Mouse (Mus musculus): Measurements from ENCODE around the gene Pck1. TPM values are rescaled to one million over a fixed set of nuclear protein-coding genes. Genes with fewer than 3 reads are reported as not detected.

Gene Pck1
- polyA plus RNA-seq, 1 experiment from 2014 or later: 703 TPM

DNA sequence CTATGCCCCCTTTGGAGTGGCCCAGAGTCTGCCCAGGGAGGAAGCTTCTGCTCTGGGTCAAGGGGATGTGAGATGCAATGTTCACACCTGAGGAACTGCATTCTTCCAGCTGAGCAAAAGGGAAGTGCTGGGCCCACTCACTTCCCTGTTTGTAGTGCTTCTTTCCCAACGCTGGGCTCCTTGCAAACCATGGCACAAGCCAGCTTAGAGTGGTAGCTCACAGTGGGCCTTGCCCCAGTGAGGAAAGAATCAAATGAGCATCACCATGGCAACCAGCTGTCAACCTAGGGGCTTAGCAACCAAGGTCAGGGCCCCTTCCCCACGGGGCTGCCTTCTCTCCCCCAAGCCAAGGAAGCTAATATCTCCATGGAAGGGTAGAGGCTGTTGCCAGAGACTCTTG, 20.2 kb downstream of the Pck1 start:
- Histone ChIP-seq H3K4me2 (ENCODE audit: low read depth, low read length) (peak overlapping the region; percentile 62; the same call in 1 of the 2 replicates), H3K9me3 (ENCODE audit: low read length) (0 out of 2 replicates have a peak, but pooled peaks cover 7% of the 10 kb centered on the region), H3K36me3 (replicated peaks; ENCODE audit: insufficient read depth, low read length) (no peaks in the 10 kb centered on the region), H3K4me3 (ENCODE audit: low read depth, low read length) (no peak overlapping the region), H3K27ac (ENCODE audit: low read depth) (peak overlapping the region; percentile 82), H3K9ac (replicated peaks) (no peak overlapping the region), H3K4me1 (ENCODE audit: insufficient read depth) (peaks cover 33% of the 10 kb centered on the region), H3K27me3 (ENCODE audit: insufficient read depth, low read length) (0 out of 2 replicates have a peak, but pooled peaks cover 3% of the 10 kb centered on the region)
- ATAC-seq (no peak), DNase-seq (peak; percentile 40)
- WGBS (ENCODE audit: insufficient replicate concordance): 22% methylated on average over 2 of the region's 2 CpGs
- TF ChIP-seq CTCF (IDR thresholded peaks at IDR 0.05; ENCODE audit: low read depth) (no peak), EP300 (IDR thresholded peaks at IDR 0.05; ENCODE audit: low read depth) (no peak)

DNA sequence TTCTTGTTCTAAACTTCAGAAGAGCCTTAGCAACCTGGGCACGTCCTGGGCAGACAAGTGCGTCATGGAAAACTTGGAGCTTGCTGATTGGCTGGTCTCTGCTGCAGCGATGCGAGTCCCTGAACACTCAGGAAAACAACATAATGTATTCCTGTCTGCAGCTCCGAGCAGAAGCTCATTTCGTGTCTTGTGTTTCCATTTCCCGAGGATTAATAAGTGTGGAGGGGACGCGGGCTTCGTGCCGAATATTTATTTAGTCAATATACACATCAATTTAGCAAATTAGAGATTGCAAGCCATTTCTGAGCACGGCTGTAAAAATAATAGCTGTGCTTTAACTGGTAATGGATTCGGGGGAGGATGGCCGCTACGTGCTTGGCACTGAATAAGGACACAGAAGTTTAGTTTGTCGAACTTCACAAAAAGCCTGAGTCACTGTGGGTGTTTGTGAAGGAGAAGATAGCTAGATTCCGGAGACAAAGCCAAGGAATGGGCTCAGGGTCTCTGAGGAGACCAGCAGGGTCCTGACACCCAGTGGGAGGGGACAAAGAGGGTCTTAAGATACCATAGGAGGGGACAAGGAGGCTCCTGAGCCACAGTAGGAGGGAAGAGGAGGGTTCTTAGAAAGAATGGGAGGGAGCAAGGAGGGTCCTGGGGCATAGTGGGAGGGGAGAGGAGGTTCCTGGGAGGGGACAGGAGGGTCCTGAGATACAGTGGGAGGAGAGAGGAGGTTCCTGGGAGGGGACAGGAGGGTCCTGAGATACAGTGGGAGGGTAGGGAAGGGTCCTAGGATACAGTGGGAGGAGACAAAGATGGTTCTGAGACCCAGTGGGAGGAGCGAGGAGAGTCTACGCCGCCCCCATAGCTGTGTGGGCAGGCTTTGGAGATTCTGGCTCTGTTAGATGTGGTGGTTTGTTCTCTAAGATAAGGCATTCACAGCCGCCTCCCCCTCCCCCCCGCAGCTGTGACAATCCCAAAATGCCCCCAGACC, 21.0 kb downstream of the Pck1 start:
- peak; percentile 36 for DNase-seq
- Histone ChIP-seq H3K4me1 (ENCODE audit: insufficient read depth) (peaks cover 33% of the 10 kb centered on the region), H3K4me2 (ENCODE audit: low read depth, low read length) (peak overlapping the region; percentile 62), H3K9ac (replicated peaks) (peak overlapping the region; percentile 34; the same call in 1 of the 2 replicates), H3K9me3 (ENCODE audit: low read length) (0 out of 2 replicates have a peak, but pooled peaks cover 7% of the 10 kb centered on the region), H3K27ac (ENCODE audit: low read depth) (peak overlapping the region; percentile 82), H3K36me3 (replicated peaks; ENCODE audit: insufficient read depth, low read length) (no peaks in the 10 kb centered on the region), H3K27me3 (ENCODE audit: insufficient read depth, low read length) (0 out of 2 replicates have a peak, but pooled peaks cover 3% of the 10 kb centered on the region), H3K4me3 (ENCODE audit: low read depth, low read length) (no peak overlapping the region)
- peak; percentile 47 for ATAC-seq
- TF ChIP-seq EP300 (IDR thresholded peaks at IDR 0.05; ENCODE audit: low read depth) (no peak), CTCF (IDR thresholded peaks at IDR 0.05; ENCODE audit: low read depth) (no peak)
- WGBS (ENCODE audit: insufficient replicate concordance): 14% methylated on average over 21 of the region's 22 CpGs

- TF ChIP-seq CTCF (IDR thresholded peaks at IDR 0.05; ENCODE audit: low read depth): no peak
- no peak for TF ChIP-seq EP300 (IDR thresholded peaks at IDR 0.05; ENCODE audit: low read depth)
- Histone ChIP-seq H3K27me3 (ENCODE audit: insufficient read depth, low read length) (0 out of 2 replicates have a peak, but pooled peaks cover 3% of the 10 kb centered on the region), H3K27ac (ENCODE audit: low read depth) (no peak overlapping the region), H3K9me3 (ENCODE audit: low read length) (0 out of 2 replicates have a peak, but pooled peaks cover 7% of the 10 kb centered on the region), H3K9ac (replicated peaks) (no peak overlapping the region), H3K4me3 (ENCODE audit: low read depth, low read length) (no peak overlapping the region), H3K4me2 (ENCODE audit: low read depth, low read length) (no peak overlapping the region), H3K4me1 (ENCODE audit: insufficient read depth) (peaks cover 33% of the 10 kb centered on the region), H3K36me3 (replicated peaks; ENCODE audit: insufficient read depth, low read length) (no peaks in the 10 kb centered on the region)
- DNase-seq: peak; percentile 11
- WGBS (ENCODE audit: insufficient replicate concordance): 50% methylated on average over 1 of the region's 1 CpGs
- no peak for ATAC-seq
Measured at GRCm38 (mm10) chr2:173174569-173174968, 21.7 kb downstream of the Pck1 start.

DNA sequence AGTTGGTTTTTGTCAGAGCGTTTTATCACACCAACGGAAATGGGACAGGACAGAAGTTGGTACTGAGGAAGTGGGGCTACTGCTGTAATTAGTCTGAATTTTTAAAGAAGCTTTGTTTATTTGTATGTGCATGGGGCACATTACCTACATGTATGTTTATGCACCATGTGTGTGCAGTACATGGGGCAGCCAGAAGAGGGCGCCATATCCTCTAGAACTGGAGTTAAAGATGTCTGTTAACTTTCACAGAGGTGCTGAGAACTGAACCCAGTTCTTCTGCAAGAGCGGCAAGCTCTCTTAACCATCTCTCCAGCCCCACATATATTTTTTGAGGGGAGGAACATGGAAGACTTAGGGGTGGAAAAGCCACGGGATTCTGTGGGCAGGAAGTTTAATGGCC, 22.9 kb downstream of the Pck1 start:
- TF ChIP-seq EP300 (IDR thresholded peaks at IDR 0.05; ENCODE audit: low read depth): no peak
- peak; percentile 48 for TF ChIP-seq CTCF (IDR thresholded peaks at IDR 0.05; ENCODE audit: low read depth)
- Histone ChIP-seq H3K27ac (ENCODE audit: low read depth) (no peak overlapping the region), H3K36me3 (replicated peaks; ENCODE audit: insufficient read depth, low read length) (no peaks in the 10 kb centered on the region), H3K9me3 (ENCODE audit: low read length) (0 out of 2 replicates have a peak, but pooled peaks cover 7% of the 10 kb centered on the region), H3K4me1 (ENCODE audit: insufficient read depth) (peaks cover 33% of the 10 kb centered on the region), H3K4me3 (ENCODE audit: low read depth, low read length) (no peak overlapping the region), H3K4me2 (ENCODE audit: low read depth, low read length) (no peak overlapping the region), H3K27me3 (ENCODE audit: insufficient read depth, low read length) (0 out of 2 replicates have a peak, but pooled peaks cover 3% of the 10 kb centered on the region), H3K9ac (replicated peaks) (no peak overlapping the region)
- DNase-seq (no peak), ATAC-seq (no peak)
- WGBS (ENCODE audit: insufficient replicate concordance): 85% methylated on average over 5 of the region's 5 CpGs

- no peak overlapping the region for H3K27ac ChIP-seq (ENCODE audit: low read depth)
- no peak for ATAC-seq
- WGBS (ENCODE audit: insufficient replicate concordance): 37% methylated on average over 5 of the region's 5 CpGs
Measured at GRCm38 (mm10) chr2:173177481-173177880, 24.6 kb downstream of the Pck1 start.

GRCm38 (mm10) chr2:173177951-173178350, 25.1 kb downstream of the Pck1 start:
- no peak for ATAC-seq
- TF ChIP-seq EP300 (IDR thresholded peaks at IDR 0.05; ENCODE audit: low read depth) (no peak), CTCF (IDR thresholded peaks at IDR 0.05; ENCODE audit: low read depth) (no peak)
- 70% methylated on average over 8 of the region's 8 CpGs for WGBS (ENCODE audit: insufficient replicate concordance)

More at GRCm38 (mm10) chr2:173177481-173177880, 24.6 kb downstream of the Pck1 start:
- H3K4me3 ChIP-seq (ENCODE audit: low read depth, low read length): no peak overlapping the region
- H3K36me3 ChIP-seq (replicated peaks; ENCODE audit: insufficient read depth, low read length): no peaks in the 10 kb centered on the region
- DNase-seq: no peak
- H3K4me1 ChIP-seq (ENCODE audit: insufficient read depth): peaks cover 18% of the 10 kb centered on the region
- no peak for TF ChIP-seq EP300 (IDR thresholded peaks at IDR 0.05; ENCODE audit: low read depth)
- TF ChIP-seq CTCF (IDR thresholded peaks at IDR 0.05; ENCODE audit: low read depth): no peak
- no peak overlapping the region for H3K9ac ChIP-seq (replicated peaks)
- H3K9me3 ChIP-seq (ENCODE audit: low read length): 0 out of 2 replicates have a peak, but pooled peaks cover 7% of the 10 kb centered on the region
- H3K4me2 ChIP-seq (ENCODE audit: low read depth, low read length): no peak overlapping the region
- H3K27me3 ChIP-seq (ENCODE audit: insufficient read depth, low read length): 0 out of 2 replicates have a peak, but pooled peaks cover 4% of the 10 kb centered on the region

More at GRCm38 (mm10) chr2:173177951-173178350, 25.1 kb downstream of the Pck1 start:
- 0 out of 2 replicates have a peak, but pooled peaks cover 7% of the 10 kb centered on the region for H3K9me3 ChIP-seq (ENCODE audit: low read length)
- H3K27me3 ChIP-seq (ENCODE audit: insufficient read depth, low read length): 0 out of 2 replicates have a peak, but pooled peaks cover 4% of the 10 kb centered on the region
- H3K4me3 ChIP-seq (ENCODE audit: low read depth, low read length): no peak overlapping the region
- H3K9ac ChIP-seq (replicated peaks): no peak overlapping the region
- H3K4me1 ChIP-seq (ENCODE audit: insufficient read depth): peaks cover 13% of the 10 kb centered on the region
- no peaks in the 10 kb centered on the region for H3K36me3 ChIP-seq (replicated peaks; ENCODE audit: insufficient read depth, low read length)
- H3K27ac ChIP-seq (ENCODE audit: low read depth): no peak overlapping the region
- no peak for DNase-seq
- H3K4me2 ChIP-seq (ENCODE audit: low read depth, low read length): no peak overlapping the region
